10 mouse cellular contexts compared by ENCODE assay signal in the genomic region with DNA sequence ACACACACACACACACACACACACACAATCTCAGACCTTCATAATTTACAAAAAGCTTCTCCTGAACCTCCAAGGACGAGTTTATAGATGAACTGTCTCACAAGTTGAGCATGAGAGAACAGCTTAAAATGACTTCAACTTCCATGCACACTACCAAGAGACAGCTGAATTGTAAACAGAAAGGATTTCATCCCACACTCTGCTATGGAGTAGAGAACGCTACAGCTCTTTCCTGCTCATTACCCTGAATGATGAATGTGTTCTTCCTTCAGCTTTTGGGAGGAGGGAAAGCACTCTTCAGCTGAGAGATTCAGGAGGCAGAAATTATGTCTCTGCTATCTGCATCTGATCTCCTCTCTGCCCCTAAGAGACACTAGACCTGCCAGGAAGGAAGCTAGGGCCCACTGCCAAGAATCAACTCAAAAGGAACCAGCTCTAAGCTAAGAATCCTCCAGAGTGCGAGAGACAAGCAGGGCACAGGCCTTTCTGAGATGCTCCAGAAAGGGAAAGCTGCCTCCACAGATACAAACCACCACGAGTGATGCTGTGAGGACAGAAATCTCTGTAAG.
DNase-seq lines count a peak whose midpoint lies in the region; ATAC-seq and TF ChIP-seq lines count a peak whose summit lies in the region.
"Had no signal": no experiment of that assay in that cellular context is flagged by ENCODE, and none has a peak within 500 bp of the region (broad histone marks: within the 10 kb centered on the region; RNA-seq: fewer than 3 reads in every experiment).

No protein-coding gene starts in this region.

- ATAC-seq in lung, embryonic 15.5 days (ENCODE audit: borderline replicate concordance, extremely low read depth, low FRiP score, low TSS enrichment) = peak; percentile 69; the same call in 1 of the 2 replicates
- ATAC-seq in lung, postnatal 0 days = no peak
- ATAC-seq in forebrain, embryonic 13.5 days = no peak
- ATAC-seq: Patski had no signal

- H3K4me2 ChIP-seq in lung, embryonic 15.5 days = no peak overlapping the region
- H3K4me2 ChIP-seq in lung, postnatal 0 days (replicated peaks; ENCODE audit: low read depth, low read length) = no peak overlapping the region
- H3K4me2 ChIP-seq in forebrain, embryonic 13.5 days = no peak overlapping the region

- H3K27me3 ChIP-seq in lung, embryonic 15.5 days = no peaks in the 10 kb centered on the region
- no peaks in the 10 kb centered on the region for H3K27me3 ChIP-seq in lung, postnatal 0 days (replicated peaks; ENCODE audit: insufficient read depth, low read length)
- no peaks in the 10 kb centered on the region for H3K27me3 ChIP-seq in forebrain, embryonic 13.5 days

- no peaks in the 10 kb centered on the region for H3K9me3 ChIP-seq in lung, embryonic 15.5 days
- no peaks in the 10 kb centered on the region for H3K9me3 ChIP-seq in lung, postnatal 0 days (ENCODE audit: low read length)
- no peaks in the 10 kb centered on the region for H3K9me3 ChIP-seq in forebrain, embryonic 13.5 days (replicated peaks)

- peaks cover 28% of the 10 kb centered on the region for H3K4me1 ChIP-seq in lung, embryonic 15.5 days
- H3K4me1 ChIP-seq in lung, postnatal 0 days (ENCODE audit: insufficient read depth, low read depth, low read length) = no peaks in the 10 kb centered on the region
- peaks cover 46% of the 10 kb centered on the region for H3K4me1 ChIP-seq in forebrain, embryonic 13.5 days

- H3K36me3 ChIP-seq in lung, embryonic 15.5 days = no peaks in the 10 kb centered on the region
- H3K36me3 ChIP-seq in lung, postnatal 0 days (ENCODE audit: insufficient read depth, low read length) = no peaks in the 10 kb centered on the region
- H3K36me3 ChIP-seq in forebrain, embryonic 13.5 days (ENCODE audit: poor library complexity, severe bottlenecking) = no peaks in the 10 kb centered on the region

- no peak for TF ChIP-seq CTCF in lung, postnatal 0 days (IDR thresholded peaks at IDR 0.05)

- H3K4me3 ChIP-seq in lung, embryonic 15.5 days = no peak overlapping the region
- no peak overlapping the region for H3K4me3 ChIP-seq in lung, postnatal 0 days (ENCODE audit: low read depth, low read length)
- no peak overlapping the region for H3K4me3 ChIP-seq in forebrain, embryonic 13.5 days

- H3K9ac ChIP-seq in lung, embryonic 15.5 days = no peak overlapping the region
- no peak overlapping the region for H3K9ac ChIP-seq in lung, postnatal 0 days (replicated peaks; ENCODE audit: low read depth)
- no peak overlapping the region for H3K9ac ChIP-seq in forebrain, embryonic 13.5 days

- 19% methylated on average over 4 of the region's 4 CpGs for WGBS in lung, embryonic 15.5 days
- 26% methylated on average over 4 of the region's 4 CpGs for WGBS in lung, postnatal 0 days
- WGBS in forebrain, embryonic 13.5 days = 71% methylated on average over 4 of the region's 4 CpGs

- TF ChIP-seq EP300 in lung, postnatal 0 days (IDR thresholded peaks at IDR 0.05) = no peak

- peak; percentile 47 for DNase-seq in adrenal gland, postnatal 14 days
- DNase-seq in adrenal gland, adult 18-20 months (ENCODE audit: low spot score in 2 of 2) = no peak
- DNase-seq in lung, adult 18-20 months = no peak
- DNase-seq in gastrocnemius, postnatal 10 days = peak; percentile 18
- DNase-seq in lung, postnatal 0 days (ENCODE audit: low spot score) = peak; percentile 31
- no peak for DNase-seq in urinary bladder, postnatal 10 days (ENCODE audit: low spot score)

- H3K27ac ChIP-seq in lung, embryonic 15.5 days = peak overlapping the region; percentile 8; the same call in 1 of the 2 replicates
- no peak overlapping the region for H3K27ac ChIP-seq in lung, postnatal 0 days (ENCODE audit: low read length)
- no peak overlapping the region for H3K27ac ChIP-seq in forebrain, embryonic 13.5 days
- H3K27ac ChIP-seq: macrophage had no signal

Comparison
In these comparisons a context has a peak if more than half of its experiments do, and no peak if none do; other contexts are left out.
1. DNase-seq: peak in adrenal gland, postnatal 14 days (single experiment), gastrocnemius, postnatal 10 days (single experiment) and lung, postnatal 0 days (single experiment); none in adrenal gland, adult 18-20 months (0 of 2), lung, adult 18-20 months (0 of 2) and urinary bladder, postnatal 10 days (single experiment).